Mouse (Mus musculus): ENCODE measurements around the gene Abcc5.

The Abcc5 gene

DNA sequence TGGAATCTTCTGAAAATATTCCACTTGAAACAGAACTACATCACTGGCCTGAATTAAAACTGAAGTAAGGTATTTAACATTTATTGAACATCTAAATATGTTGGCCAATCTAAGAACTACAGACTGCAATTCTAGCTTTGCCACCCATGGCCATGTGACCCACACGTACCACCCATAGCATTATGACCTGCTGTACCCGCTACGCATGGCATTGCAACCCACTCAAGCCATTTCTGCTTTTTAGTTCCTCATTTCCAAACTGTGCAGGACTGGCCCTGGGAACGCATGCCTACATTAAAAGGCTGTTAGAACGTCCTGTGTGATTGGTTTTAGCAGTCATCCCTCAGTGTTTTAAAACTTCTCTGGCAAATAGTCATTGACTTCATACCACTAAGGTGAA lies 68.4 kb downstream of the Abcc5 start:
- DNase-seq = no peak

DNA sequence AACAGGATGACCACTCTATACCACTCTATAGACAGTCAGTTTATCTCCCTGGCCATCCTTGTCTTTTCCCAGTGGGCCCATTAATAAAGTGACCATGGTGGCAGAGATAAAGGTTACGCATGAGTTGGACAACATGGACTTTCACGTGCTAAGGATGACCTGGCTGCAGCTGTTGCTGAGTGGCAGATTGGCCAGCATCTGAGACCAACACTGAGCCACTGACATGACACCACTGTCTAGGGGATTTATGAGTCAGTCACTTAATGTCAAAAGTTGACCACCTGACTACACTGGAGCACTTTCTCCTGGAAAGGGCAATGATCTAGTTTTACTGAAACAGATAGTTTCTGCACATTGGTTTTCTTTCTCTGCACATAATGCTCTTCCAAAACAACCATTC lies 71.4 kb downstream of the Abcc5 start:
- no peak for DNase-seq

DNA sequence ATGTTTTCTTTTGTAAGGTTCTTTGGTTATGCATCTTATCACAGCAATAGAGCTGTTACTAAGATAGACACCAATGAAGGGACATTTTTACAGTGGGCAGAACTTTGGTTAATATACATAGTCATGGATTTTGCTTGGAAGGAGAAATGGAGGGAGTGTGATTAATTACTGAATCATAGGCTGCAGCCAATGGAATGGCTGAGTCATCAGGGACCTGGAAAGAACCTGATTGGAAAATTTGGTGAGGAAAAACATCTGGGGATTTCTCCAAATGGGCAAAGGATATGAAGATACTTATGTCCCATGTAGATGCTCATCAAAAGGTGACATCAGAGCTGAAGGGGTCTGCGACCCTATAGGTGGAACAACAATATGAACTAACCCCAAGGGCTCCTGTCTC lies 72.2 kb downstream of the Abcc5 start:
- no peak for DNase-seq

DNA sequence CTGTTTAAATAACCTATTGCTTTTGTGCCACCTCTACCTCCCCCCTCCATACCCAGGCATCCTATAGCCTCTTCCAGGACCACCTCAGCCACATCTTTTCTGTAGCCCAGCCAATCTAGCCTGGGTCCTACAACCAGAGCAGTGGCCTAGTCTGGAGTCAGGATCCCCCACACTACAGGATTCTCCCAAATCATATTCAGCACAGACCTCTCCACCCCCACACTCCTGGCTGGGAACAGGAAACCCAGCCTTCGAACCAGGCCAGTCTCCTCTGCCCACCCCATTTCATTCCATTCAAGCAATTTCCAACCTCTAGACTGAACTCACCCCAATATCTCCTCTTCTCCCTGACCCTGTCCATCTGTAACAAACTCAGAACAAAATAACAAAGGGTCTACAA lies 80.7 kb downstream of the Abcc5 start:
- no peak for DNase-seq

DNA sequence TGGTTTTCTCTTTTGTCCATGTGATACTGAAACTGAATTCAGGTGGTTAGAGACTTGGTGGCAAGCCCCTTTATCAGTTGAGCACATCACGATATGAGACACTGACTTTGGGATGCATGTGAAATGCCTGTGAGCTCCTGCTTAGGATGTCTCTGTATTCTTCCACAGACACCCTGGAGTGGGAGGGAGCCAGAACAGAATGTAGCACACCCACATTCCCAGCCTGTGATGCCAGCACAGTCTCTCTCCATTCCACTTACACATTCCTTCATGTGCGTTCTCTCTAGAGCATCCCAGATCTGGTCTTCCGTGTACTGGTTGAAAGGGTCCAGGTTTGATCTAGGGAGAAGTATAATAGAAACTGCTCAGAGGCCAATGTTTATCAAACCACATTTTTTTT lies 87.6 kb downstream of the Abcc5 start:
- DNase-seq = no peak

DNA sequence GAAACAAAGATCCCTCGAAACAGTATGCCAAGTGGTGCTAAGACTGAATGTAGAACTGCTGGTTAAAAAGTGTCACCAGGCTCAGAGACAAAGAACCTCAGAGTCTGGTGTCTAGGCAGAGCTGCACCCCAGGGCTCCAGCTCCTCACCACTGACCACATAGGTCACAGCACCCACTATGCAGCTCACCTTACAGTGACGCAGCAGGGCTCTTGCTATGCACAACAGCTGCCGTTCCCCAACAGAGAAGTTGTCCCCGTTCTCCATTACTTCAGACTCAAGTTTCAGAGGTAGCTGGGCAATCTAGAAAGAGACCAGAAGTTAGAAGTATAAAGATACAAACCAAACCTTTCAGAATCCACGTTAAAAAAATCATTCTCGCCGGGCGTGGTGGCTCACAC lies 91.3 kb downstream of the Abcc5 start:
- no peak for DNase-seq

DNA sequence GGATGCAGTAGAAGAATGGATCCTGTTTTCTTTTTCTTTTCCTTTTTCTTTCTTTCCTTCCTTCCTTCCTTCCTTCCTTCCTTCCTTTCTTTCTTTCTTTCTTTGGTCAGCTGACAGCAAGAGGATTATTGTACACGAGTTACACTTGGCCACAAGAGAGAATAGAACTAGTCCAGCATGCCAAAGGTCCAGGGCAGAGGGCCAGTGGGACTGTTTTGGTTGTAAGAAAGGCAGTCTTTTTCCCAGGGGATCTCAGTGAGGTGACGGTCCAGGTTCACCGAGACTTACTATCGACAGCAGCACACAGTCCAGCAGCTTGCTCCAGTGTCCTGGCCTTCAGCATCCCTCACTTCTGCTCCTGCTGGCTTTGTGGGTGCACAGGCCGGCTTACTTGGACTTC lies 97.9 kb downstream of the Abcc5 start:
- no peak for DNase-seq

DNA sequence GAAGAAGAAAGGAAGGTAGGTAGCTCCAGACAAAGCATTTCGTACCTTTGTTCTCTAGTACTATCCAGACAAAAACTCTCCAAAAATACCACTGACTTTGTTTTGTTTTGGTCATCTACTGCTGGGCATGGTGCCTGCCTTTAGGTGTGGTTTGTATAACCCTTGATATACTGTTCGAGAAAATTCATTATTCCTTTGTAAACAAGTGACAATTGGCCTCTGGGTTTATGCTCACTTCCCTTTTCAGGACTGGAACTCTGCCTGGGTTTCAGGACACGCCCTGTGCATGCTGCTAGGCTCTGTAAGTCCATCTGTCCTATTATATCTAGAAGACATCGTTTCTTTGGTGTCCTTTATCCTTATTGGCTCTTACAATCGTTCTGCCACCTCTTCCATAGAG lies 100.9 kb downstream of the Abcc5 start, which contains the start of gene Cyp2ab1:
TSS of gene Cyp2ab1 (minus strand) at position 119 of the 400 bp plus-strand sequence.
- DNase-seq = no peak

DNA sequence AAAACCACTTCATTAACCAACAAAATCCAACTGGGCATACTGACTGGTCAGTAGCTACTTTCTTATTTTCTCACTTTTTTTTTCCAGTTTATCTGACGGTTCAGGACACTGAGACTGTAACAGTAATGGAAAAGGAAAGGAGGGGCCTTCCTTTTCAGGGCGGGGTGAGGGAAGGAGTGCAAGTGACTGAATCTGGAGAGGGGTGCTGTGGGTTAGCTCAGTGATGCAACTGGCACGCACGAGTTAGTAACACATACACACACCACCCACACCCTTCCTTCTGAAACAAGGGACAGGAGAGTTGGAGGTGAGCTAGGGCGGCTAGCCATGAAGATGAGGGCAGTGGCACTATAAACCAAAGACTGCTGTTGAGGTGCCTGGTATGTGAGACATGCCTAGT lies 102.3 kb downstream of the Abcc5 start:
- DNase-seq = no peak

DNA sequence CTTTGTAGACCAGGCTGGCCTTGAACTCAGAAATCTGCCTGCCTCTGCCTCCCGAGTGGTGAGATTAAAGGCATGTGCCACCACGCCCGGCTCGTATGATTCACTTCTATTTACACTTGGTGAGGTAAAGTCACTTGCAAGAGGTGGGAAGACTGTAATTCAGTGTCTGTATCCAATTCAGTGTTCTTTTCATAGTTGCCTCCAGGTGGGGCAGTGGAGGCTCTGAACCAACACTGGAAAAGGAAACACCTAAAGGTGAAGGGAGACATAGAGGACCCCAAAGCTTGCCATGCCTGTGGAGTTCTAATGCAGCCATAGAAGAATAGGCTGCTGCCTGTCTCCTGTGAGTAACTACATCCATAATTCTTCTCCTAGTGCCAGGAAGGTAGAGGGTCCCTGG lies 103.9 kb downstream of the Abcc5 start:
- DNase-seq = no peak

DNA sequence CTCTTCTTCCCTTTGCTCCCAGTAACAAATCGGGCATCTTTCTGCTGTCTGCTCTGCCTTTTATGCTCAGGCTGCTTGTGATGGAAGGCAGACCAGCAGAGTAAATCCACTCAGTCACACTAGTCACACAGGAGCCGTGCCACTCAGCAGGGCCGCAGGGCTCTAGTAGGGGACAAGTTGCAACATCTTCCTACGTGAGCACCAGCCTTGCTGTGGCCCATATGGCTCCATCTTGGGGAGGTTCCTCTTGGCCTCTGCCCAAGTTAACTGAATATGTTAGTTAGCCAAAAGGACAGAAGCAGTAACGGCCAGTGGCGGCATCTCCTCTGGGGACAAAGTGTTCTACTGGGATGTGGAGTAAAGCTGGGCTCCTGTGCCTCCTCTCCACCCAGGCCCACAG lies 109.4 kb downstream of the Abcc5 start:
- DNase-seq = no peak

DNA sequence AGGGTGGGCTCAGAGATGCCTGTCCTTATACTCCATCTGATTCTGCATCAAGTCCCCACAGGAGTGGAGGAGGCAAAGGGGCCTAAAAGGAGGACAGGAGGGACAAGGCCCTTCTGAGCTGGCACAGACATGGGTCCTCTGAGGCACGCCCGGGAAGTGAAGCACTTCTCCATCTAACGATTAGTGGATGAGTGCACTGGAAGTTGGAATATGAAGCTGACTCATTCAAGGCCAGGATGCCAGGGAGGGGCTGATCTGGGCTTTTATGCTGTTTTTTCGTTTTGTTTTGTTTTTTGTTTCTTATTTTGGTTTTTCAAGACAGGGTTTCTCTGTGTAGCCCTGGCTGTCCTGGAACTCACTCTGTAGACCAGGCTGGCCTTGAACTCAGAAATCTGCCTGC lies 110.9 kb downstream of the Abcc5 start:
- no peak for DNase-seq

DNA sequence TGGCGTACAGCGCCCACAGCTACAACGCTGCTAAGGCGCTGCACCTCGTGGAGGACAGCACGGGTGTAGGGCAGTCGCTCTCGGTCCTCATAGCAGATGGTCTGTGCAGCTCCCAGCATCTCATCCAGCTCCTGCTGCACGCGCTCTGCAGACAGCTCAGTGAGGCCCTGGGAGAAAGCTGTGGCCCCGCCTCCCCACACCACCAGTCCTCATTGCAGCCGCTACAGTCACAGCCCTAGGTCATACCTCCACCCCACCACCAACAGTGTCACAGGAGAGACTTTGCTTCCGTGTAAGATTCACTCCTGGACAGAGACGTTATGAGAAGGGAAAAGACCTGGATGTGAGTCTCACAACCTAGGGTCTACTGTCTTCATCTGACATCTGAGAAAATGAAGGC lies 113.9 kb downstream of the Abcc5 start:
- no peak for DNase-seq

DNA sequence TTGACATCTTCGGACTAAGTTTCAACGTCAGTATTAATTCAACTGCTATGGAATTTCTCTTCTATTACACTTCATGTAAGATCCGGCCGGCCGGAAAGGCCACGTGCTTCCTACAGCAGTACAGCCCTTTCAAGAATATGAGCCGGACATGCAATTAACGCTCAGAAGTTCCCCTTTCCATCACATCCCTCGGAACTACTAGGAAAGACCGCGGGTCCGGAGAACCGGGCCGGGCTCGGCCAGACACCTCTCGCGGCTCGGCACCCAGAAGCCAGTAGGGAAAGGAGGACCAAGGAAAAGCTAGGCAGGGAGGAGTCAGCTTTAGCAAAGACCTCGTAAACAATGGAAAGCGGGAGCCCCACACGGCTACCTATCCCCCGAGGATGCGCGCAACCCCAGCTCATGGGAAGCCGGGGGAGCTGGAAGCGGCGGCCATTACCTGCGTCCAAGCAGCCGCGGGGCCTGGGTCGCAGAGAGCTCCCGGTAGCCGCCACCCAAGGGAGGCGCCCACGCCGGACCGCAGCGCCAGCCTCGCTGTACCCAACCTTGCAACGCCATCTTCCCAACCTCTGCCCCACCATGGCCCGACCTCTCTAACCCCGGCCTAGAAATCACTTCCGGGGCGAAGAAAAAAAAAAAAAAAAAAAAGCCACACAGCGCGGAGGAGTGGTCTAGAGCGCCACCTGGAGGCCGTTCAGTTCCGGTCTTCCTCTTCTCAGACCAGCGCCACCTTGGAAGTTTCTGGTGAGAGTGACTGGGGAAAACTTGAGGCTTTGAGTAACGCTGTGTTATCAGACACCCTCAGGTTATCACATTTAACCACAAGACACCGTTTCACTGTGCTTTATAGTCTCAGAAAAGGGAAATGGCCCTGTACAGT lies 124.2 kb downstream of the Abcc5 start, which contains the start of gene Parl:
TSS of gene Parl (minus strand) at position 618 of the 880 bp plus-strand sequence.
- peak; percentile 67 for DNase-seq

DNA sequence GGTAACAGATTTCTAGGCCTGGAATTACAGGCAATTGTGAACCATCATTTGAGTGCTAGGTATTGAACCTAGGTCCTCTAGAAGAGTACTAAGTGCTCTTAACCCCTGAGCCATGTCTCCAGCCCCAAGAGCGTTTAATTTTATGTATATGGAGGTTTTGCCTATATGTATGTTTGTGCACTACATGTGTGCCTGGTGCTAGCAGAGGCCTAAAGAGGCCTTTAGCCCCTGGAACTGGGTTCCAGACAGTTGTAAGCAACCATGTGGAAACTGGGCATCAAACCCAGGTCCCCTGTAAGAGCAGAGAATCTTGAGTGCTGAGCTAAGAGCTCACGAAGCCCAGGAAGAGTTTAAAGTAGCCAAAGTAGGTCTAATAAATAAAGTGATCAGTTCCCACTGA lies 126.1 kb downstream of the Abcc5 start:
- DNase-seq = no peak
